Mouse (Mus musculus): ENCODE results near the gene Gm17535. TPM values are rescaled to one million over a fixed set of nuclear protein-coding genes. Genes with fewer than 3 reads are reported as not detected.
"Not testable (repeated sequence)": the region's sequence is repeated elsewhere in the genome, so short reads cannot be mapped to it uniquely, and the experiment has no call there.

Gene Gm17535
- polyA plus RNA-seq, 1 experiment from 2014 or later, result not detected

DNA sequence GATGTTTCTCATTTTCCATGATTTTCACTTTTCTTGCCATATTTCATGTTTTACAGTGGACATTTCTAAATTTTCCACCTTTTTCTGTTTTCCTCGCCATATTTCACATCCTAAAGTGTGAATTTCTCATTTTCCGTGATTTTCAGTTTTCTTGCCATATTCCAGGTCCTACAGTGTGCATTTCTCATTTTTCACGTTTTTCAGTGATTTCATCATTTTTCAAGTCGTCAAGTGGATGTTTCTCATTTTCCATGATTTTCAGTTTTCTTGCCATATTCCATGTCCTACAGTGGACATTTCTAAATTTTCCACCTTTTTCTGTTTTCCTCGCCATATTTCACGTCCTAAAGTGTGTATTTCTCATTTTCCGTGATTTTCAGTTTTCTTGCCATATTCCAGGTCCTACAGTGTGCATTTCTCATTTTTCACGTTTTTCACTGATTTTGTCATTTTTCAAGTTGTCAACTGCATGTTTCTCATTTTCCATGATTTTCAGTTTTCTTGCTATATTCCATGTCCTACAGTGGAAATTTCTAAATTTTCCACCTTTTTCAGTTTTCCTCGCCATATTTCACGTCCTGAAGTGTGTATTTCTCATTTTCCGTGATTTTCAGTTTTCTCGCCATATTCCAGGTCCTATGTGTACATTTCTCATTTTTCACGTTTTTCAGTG, 11.0 kb upstream of the Gm17535 start, which contains the start of gene Gm10718:
TSS of gene Gm10718 (plus strand) at position 236 of the 673 bp plus-strand sequence.
- DNase-seq (ENCODE audit: low spot score); H3K9me3 ChIP-seq (ENCODE audit: control insufficient read depth, low read length); H3K4me3 ChIP-seq (ENCODE audit: low read depth, low read length); H3K36me3 ChIP-seq (ENCODE audit: control insufficient read depth, insufficient read depth, low read length); H3K4me2 ChIP-seq (replicated peaks; ENCODE audit: low read depth); ATAC-seq (ENCODE audit: low FRiP score, low TSS enrichment); H3K9ac ChIP-seq (ENCODE audit: low read length); H3K27ac ChIP-seq (replicated peaks); H3K4me1 ChIP-seq (replicated peaks; ENCODE audit: control insufficient read depth, insufficient read depth); H3K27me3 ChIP-seq (ENCODE audit: control insufficient read depth, insufficient read depth, low read length): not testable (repeated sequence)
- WGBS, result 74% methylated on average over 9 of the region's 13 CpGs

DNA sequence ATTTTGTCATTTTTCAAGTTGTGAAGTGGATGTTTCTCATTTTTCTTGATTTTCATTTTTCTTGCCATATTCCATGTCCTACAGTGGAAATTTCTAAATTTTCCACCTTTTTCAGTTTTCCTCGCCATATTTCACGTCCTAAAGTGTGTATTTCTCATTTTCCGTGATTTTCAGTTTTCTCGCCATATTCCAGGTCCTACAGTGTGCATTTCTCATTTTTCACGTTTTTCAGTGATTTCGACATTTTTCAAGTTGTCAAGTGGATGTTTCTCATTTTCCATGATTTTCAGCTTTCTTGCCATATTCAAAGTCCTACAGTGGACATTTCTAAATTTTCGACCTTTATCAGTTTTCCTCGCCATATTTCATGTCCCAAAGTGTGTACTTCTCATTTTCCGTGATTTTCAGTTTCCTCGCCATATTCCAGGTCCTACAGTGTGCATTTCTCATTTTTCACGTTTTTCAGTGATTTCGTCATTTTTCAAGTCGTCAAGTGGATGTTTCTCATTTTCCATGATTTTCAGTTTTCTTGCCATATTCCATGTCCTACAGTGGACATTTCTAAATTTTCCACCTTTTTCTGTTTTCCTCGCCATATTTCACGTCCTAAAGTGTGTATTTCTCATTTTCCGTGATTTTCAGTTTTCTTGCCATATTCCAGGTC, 10.3 kb upstream of the Gm17535 start:
- 68% methylated on average over 14 of the region's 16 CpGs for WGBS
- H3K4me2 ChIP-seq (replicated peaks; ENCODE audit: low read depth), result not testable (repeated sequence)

DNA sequence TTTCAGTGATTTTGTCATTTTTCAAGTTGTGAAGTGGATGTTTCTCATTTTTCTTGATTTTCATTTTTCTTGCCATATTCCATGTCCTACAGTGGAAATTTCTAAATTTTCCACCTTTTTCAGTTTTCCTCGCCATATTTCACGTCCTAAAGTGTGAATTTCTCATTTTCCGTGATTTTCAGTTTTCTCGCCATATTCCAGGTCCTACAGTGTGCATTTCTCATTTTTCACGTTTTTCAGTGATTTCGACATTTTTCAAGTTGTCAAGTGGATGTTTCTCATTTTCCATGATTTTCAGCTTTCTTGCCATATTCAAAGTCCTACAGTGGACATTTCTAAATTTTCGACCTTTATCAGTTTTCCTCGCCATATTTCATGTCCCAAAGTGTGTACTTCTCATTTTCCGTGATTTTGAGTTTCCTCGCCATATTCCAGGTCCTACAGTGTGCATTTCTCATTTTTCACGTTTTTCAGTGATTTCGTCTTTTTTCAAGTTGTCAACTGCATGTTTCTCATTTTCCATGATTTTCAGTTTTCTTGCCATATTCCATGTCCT, 9.4 kb upstream of the Gm17535 start, which contains the start of gene Gm10717:
TSS of gene Gm10717 (plus strand) at position 506 of the 556 bp plus-strand sequence.
- H3K27me3 ChIP-seq (ENCODE audit: control insufficient read depth, insufficient read depth, low read length); H3K27ac ChIP-seq (replicated peaks); H3K4me2 ChIP-seq (replicated peaks; ENCODE audit: low read depth); ATAC-seq (ENCODE audit: low FRiP score, low TSS enrichment); H3K4me3 ChIP-seq (ENCODE audit: low read depth, low read length); H3K9ac ChIP-seq (ENCODE audit: low read length); H3K9me3 ChIP-seq (ENCODE audit: control insufficient read depth, low read length); DNase-seq (ENCODE audit: low spot score); H3K4me1 ChIP-seq (replicated peaks; ENCODE audit: control insufficient read depth, insufficient read depth); H3K36me3 ChIP-seq (ENCODE audit: control insufficient read depth, insufficient read depth, low read length): not testable (repeated sequence)
- WGBS, result 75% methylated on average over 12 of the region's 12 CpGs

More for the DNA sequence above, 10.3 kb upstream of the Gm17535 start:
- DNase-seq (ENCODE audit: low spot score); H3K27ac ChIP-seq (replicated peaks); H3K36me3 ChIP-seq (ENCODE audit: control insufficient read depth, insufficient read depth, low read length); ATAC-seq (ENCODE audit: low FRiP score, low TSS enrichment); H3K9ac ChIP-seq (ENCODE audit: low read length); H3K4me1 ChIP-seq (replicated peaks; ENCODE audit: control insufficient read depth, insufficient read depth); H3K4me3 ChIP-seq (ENCODE audit: low read depth, low read length); H3K27me3 ChIP-seq (ENCODE audit: control insufficient read depth, insufficient read depth, low read length); H3K9me3 ChIP-seq (ENCODE audit: control insufficient read depth, low read length): not testable (repeated sequence)

DNA sequence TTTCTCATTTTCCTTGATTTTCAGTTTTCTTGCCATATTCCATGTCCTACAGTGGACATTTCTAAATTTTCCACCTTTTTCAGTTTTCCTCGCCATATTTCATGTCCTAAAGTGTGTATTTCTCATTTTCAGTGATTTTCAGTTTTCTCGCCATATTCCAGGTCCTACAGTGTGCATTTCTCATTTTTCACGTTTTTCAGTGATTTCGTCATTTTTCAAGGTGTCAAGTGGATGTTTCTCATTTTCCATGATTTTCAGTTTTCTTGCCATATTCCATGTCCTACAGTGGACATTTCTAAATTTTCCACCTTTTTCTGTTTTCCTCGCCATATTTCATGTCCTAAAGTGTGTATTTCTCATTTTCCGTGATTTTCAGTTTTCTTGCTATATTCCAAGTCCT, 8.7 kb upstream of the Gm17535 start:
- not testable (repeated sequence) for H3K4me2 ChIP-seq (replicated peaks; ENCODE audit: low read depth); DNase-seq (ENCODE audit: low spot score); H3K27me3 ChIP-seq (ENCODE audit: control insufficient read depth, insufficient read depth, low read length); H3K9ac ChIP-seq (ENCODE audit: low read length); H3K4me1 ChIP-seq (replicated peaks; ENCODE audit: control insufficient read depth, insufficient read depth); H3K36me3 ChIP-seq (ENCODE audit: control insufficient read depth, insufficient read depth, low read length); H3K4me3 ChIP-seq (ENCODE audit: low read depth, low read length); H3K27ac ChIP-seq (replicated peaks); ATAC-seq (ENCODE audit: low FRiP score, low TSS enrichment); H3K9me3 ChIP-seq (ENCODE audit: control insufficient read depth, low read length)
- 57% methylated on average over 4 of the region's 6 CpGs for WGBS

DNA sequence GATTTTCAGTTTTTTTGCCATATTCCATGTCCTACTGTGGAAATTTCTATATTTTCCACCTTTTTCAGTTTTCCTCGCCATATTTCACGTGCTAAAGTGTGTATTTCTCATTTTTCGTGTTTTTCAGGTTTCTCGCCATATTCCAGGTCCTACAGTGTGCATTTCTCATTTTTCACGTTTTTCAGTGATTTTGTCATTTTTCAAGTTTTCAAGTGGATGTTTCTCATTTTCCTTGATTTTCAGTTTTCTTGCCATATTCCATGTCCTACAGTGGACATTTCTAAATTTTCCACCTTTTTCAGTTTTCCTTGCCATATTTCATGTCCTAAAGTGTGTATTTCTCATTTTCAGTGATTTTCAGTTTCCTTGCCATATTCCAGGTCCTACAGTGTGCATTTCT, 8.3 kb upstream of the Gm17535 start:
- not testable (repeated sequence) for ATAC-seq (ENCODE audit: low FRiP score, low TSS enrichment); H3K4me3 ChIP-seq (ENCODE audit: low read depth, low read length); H3K36me3 ChIP-seq (ENCODE audit: control insufficient read depth, insufficient read depth, low read length); DNase-seq (ENCODE audit: low spot score); H3K4me2 ChIP-seq (replicated peaks; ENCODE audit: low read depth); H3K9me3 ChIP-seq (ENCODE audit: control insufficient read depth, low read length); H3K27ac ChIP-seq (replicated peaks); H3K27me3 ChIP-seq (ENCODE audit: control insufficient read depth, insufficient read depth, low read length); H3K4me1 ChIP-seq (replicated peaks; ENCODE audit: control insufficient read depth, insufficient read depth); H3K9ac ChIP-seq (ENCODE audit: low read length)
- 78% methylated on average over 5 of the region's 5 CpGs for WGBS

DNA sequence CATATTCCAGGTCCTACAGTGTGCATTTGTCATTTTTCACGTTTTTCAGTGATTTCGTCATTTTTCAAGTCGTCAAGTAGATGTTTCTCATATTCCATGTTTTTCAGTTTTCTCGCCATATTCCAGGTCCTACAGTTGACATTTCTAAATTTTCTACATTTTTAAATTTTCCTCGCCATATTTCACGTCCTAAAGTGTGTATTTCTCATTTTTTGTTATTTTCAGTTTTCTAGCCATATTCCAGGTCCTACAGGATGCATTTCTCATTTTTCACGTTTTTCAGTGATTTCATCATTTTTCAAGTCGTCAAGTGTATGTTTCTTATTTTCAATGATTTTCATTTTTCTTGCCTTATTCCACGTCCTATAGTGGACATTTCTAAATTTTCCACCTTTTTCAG, 7.7 kb upstream of the Gm17535 start:
- H3K27ac ChIP-seq (replicated peaks); H3K4me3 ChIP-seq (ENCODE audit: low read depth, low read length); ATAC-seq (ENCODE audit: low FRiP score, low TSS enrichment); H3K9me3 ChIP-seq (ENCODE audit: control insufficient read depth, low read length); H3K27me3 ChIP-seq (ENCODE audit: control insufficient read depth, insufficient read depth, low read length); H3K4me1 ChIP-seq (replicated peaks; ENCODE audit: control insufficient read depth, insufficient read depth); H3K9ac ChIP-seq (ENCODE audit: low read length); DNase-seq (ENCODE audit: low spot score); H3K4me2 ChIP-seq (replicated peaks; ENCODE audit: low read depth); H3K36me3 ChIP-seq (ENCODE audit: control insufficient read depth, insufficient read depth, low read length): not testable (repeated sequence)
- WGBS, result 68% methylated on average over 9 of the region's 9 CpGs

DNA sequence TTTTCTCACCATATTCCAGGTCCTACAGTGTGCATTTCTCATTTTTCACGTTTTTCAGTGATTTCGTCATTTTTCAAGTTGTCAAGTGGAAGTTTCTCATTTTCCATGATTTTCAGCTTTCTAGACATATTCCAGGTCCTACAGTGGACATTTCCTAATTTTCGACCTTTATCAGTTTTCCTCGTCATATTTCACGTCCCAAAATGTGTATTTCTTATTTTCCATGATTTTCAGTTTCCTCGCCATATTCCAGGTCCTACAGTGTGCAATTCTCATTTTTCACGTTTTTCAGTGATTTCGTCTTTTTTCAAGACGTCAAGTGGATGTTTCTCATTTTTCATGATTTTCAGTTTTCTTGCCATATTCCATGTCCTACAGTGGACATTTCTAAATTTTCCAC, 7.2 kb upstream of the Gm17535 start:
- H3K9me3 ChIP-seq (ENCODE audit: control insufficient read depth, low read length); H3K4me1 ChIP-seq (replicated peaks; ENCODE audit: control insufficient read depth, insufficient read depth); H3K4me3 ChIP-seq (ENCODE audit: low read depth, low read length); H3K27me3 ChIP-seq (ENCODE audit: control insufficient read depth, insufficient read depth, low read length); ATAC-seq (ENCODE audit: low FRiP score, low TSS enrichment); H3K4me2 ChIP-seq (replicated peaks; ENCODE audit: low read depth); H3K36me3 ChIP-seq (ENCODE audit: control insufficient read depth, insufficient read depth, low read length); H3K9ac ChIP-seq (ENCODE audit: low read length); H3K27ac ChIP-seq (replicated peaks): not testable (repeated sequence)
- WGBS, result 74% methylated on average over 9 of the region's 9 CpGs
- DNase-seq (ENCODE audit: low spot score), result peak; percentile 21

DNA sequence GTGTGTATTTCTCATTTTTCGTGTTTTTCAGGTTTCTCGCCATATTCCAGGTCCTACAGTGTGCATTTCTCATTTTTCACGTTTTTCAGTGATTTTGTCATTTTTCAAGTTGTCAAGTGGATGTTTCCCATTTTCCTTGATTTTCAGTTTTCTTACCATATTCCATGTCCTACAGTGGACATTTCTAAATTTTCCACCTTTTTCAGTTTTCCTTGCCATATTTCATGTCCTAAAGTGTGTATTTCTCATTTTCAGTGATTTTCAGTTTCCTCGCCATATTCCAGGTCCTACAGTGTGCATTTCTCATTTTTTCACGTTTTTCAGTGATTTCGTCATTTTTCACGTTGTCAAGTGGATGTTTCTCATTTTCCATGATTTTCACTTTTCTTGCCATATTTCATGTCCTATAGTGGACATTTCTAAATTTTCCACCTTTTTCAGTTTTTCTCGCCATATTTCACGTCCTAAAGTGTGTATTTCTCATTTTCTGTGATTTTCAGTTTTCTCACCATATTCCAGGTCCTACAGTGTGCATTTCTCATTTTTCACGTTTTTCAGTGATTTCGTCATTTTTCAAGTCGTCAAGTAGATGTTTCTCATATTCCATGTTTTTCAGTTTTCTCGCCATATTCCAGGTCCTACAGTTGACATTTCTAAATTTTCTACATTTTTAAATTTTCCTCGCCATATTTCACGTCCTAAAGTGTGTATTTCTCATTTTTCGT, 5.0 kb upstream of the Gm17535 start:
- not testable (repeated sequence) for H3K27ac ChIP-seq (replicated peaks); H3K27me3 ChIP-seq (ENCODE audit: control insufficient read depth, insufficient read depth, low read length); H3K4me2 ChIP-seq (replicated peaks; ENCODE audit: low read depth); H3K9me3 ChIP-seq (ENCODE audit: control insufficient read depth, low read length); H3K4me3 ChIP-seq (ENCODE audit: low read depth, low read length); DNase-seq (ENCODE audit: low spot score); H3K36me3 ChIP-seq (ENCODE audit: control insufficient read depth, insufficient read depth, low read length); H3K9ac ChIP-seq (ENCODE audit: low read length); ATAC-seq (ENCODE audit: low FRiP score, low TSS enrichment); H3K4me1 ChIP-seq (replicated peaks; ENCODE audit: control insufficient read depth, insufficient read depth)
- WGBS, result 68% methylated on average over 12 of the region's 16 CpGs

Data from stomach, postnatal 0 days (tissue).